Mouse (Mus musculus) bone marrow macrophage, adult 2 months (primary cell): ENCODE results near the gene Sprn.

ENCODE experiments used
- CTCF ChIP-seq: IDR thresholded peaks from 2 replicates; pipeline ENCODE4 v1.5.1; 2012; ENCODE audit warnings: low read depth, mild to moderate bottlenecking, low read length, moderate library complexity
- POLR2A ChIP-seq: IDR thresholded peaks from 2 replicates; pipeline ENCODE4 v1.6.1; 2012; ENCODE audit warnings: mild to moderate bottlenecking, low read depth, low read length, borderline replicate concordance

DNA sequence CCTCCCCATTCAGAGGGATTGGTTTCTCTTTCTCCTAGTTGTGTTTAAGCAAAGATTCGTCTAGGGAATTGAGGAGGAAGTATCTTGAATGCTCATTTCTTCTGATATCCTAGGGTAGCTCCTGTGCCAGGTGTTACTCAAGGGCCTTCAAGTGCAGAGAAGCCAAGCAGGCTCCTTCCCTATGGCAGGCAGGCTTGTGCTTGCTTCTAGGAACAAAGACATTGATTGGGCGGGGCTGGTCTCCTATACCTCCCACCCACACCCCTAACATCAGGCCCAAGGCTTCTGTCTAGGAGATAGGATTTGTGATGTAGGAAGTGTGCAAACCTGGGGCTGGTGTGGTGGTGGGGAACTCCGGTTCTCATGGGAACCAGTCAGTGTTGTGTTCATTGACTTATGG is 27.7 kb downstream of the Sprn start:
- TF ChIP-seq POLR2A, result no peak
- no peak for TF ChIP-seq CTCF
